Mouse (Mus musculus) testis, adult 2 months (tissue): ENCODE measurements around the gene Hnrnpab.

Source experiments
- CTCF ChIP-seq: fragments of 200-500 bp; IDR thresholded peaks from 2 replicates; pipeline ENCODE4 v1.5.1; 2012; ENCODE audit warnings: low read depth, mild to moderate bottlenecking, inconsistent platforms, low read length, moderate library complexity; ENCODE audit not compliant: control insufficient read depth, insufficient read depth, insufficient replicate concordance
- POLR2A ChIP-seq: fragments of 200-500 bp; IDR thresholded peaks from 2 replicates; pipeline ENCODE4 v1.6.1; 2012; ENCODE audit warnings: low read depth, mild to moderate bottlenecking, inconsistent platforms, low read length, moderate library complexity; ENCODE audit not compliant: control insufficient read depth

DNA sequence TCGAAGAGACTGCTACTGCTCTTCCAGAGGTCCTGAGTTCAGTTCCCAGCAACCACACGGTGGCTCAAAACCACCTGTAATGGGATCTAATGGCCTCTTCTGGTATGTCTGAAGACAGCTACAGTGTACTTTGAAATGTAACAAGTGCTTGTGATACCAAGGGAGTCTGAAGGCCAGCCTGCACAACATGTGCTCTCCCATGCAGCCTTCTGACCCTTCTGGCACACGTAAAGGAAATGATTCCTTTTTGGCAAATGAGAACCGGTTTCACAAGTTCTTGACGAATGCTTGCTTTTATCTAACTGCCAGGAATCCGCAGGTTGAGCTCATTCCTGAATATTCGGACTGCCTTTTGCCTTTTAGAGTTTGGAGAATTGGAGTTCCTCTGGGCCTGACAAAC, 8.5 kb upstream of the Hnrnpab start:
- no peak for TF ChIP-seq CTCF
- no peak for TF ChIP-seq POLR2A
